Mouse (Mus musculus) testis, adult 2 months (tissue): ENCODE measurements around the gene C130032M10Rik. TPM values are rescaled to one million over a fixed set of nuclear protein-coding genes. Genes with fewer than 3 reads are reported as not detected.
"Not testable (repeated sequence)": the region's sequence is repeated elsewhere in the genome, so short reads cannot be mapped to it uniquely, and the experiment has no call there.

Source experiments
- H3K27ac ChIP-seq: fragments of 200-500 bp; 2 replicates; pipeline ENCODE4 v1.5.1; 2012; ENCODE audit warnings: low read depth, low read length; ENCODE audit not compliant: control insufficient read depth, insufficient read depth
- H3K27me3 ChIP-seq: fragments of 200-500 bp; 2 replicates; pipeline ENCODE4 v1.6.1; 2012; ENCODE audit warnings: mild to moderate bottlenecking, low read length, moderate library complexity; ENCODE audit not compliant: control insufficient read depth, insufficient read depth
- H3K36me3 ChIP-seq: fragments of 200-500 bp; 2 replicates; pipeline ENCODE4 v1.6.1; 2012; ENCODE audit warnings: mild to moderate bottlenecking, low read length; ENCODE audit not compliant: control insufficient read depth, insufficient read depth
- H3K4me1 ChIP-seq: fragments of 200-500 bp; 2 replicates; pipeline ENCODE4 v1.6.1; 2012; ENCODE audit warnings: low read length; ENCODE audit not compliant: control insufficient read depth, insufficient read depth
- H3K4me3 ChIP-seq: fragments of 200-500 bp; 2 replicates; pipeline ENCODE4 v1.5.1; 2012; ENCODE audit warnings: low read depth, mild to moderate bottlenecking, low read length, moderate library complexity, mixed read lengths; ENCODE audit not compliant: control insufficient read depth
- CTCF ChIP-seq: fragments of 200-500 bp; IDR thresholded peaks from 2 replicates; pipeline ENCODE4 v1.5.1; 2012; ENCODE audit warnings: low read depth, mild to moderate bottlenecking, inconsistent platforms, low read length, moderate library complexity; ENCODE audit not compliant: control insufficient read depth, insufficient read depth, insufficient replicate concordance
- POLR2A ChIP-seq: fragments of 200-500 bp; IDR thresholded peaks from 2 replicates; pipeline ENCODE4 v1.6.1; 2012; ENCODE audit warnings: low read depth, mild to moderate bottlenecking, inconsistent platforms, low read length, moderate library complexity; ENCODE audit not compliant: control insufficient read depth
- polyA plus RNA-seq: library from polyadenylated mRNA; depleted of rRNA; stranded (reverse); fragments of >200 nt; gene quantifications from 2 replicates; pipeline ENCODE4 v1.2.3, GENCODE M21; 2012

The C130032M10Rik gene
- polyA plus RNA-seq, 1 experiment, result not detected

DNA sequence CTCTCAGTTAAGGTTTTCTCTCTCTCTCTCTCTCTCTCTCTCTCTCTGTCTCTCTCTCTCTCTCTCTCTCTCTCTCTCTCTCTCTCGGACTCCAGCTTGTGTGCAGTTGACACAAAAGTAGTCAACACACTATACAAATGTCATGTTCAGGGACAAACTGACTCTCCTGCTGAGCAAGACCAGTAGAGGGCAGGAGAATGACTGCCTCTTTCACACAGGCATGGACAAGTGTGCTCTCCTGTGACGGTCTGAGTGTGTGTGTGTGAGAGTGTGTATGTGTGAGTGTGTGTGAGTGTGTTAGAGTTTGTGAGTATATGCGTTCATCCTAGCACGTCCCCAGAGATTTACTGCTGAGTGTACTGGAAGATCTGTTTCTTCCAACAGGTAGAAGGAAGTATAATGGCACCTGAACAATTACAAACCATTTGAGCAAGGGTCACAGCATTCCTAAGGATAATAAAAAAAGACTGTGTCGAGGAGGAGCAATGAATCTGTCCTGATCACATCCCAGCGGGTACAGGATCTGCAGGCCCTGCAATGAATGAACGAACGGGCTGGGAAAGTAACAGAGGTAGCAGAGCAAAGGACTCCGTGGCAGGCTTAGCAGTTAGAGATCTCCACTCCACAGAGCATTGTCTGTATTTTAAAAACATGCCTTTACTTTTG lies 3.4 kb downstream of the C130032M10Rik start:
- H3K27me3 ChIP-seq, result no peaks in the 10 kb centered on the region
- no peaks in the 10 kb centered on the region for H3K4me1 ChIP-seq
- no peak overlapping the region for H3K27ac ChIP-seq
- TF ChIP-seq CTCF (no peak), POLR2A (no peak)
- no peak overlapping the region for H3K4me3 ChIP-seq
- H3K36me3 ChIP-seq, result no peaks in the 10 kb centered on the region

DNA sequence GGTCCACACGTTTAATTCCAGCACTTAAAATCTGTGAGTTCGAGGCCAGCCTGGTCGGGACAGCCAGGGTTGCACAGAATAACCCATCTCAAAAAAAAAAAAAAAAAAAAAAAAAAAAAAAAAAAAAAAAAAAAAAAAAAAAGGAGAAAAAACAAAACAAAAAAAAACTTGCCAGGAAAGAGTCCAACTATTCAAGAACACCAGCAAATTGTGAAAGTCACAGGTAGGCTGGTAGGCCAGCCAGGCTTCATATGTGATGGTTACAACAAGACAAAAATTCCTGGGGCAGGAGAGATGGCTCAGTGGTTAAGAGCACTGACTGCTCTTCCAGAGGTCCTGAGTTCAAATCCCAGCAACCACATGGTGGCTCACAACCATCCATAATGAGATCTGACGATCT lies 5.0 kb downstream of the C130032M10Rik start:
- not testable (repeated sequence) for H3K27me3 ChIP-seq, H3K36me3 ChIP-seq, H3K4me1 ChIP-seq, H3K4me3 ChIP-seq, H3K27ac ChIP-seq

DNA sequence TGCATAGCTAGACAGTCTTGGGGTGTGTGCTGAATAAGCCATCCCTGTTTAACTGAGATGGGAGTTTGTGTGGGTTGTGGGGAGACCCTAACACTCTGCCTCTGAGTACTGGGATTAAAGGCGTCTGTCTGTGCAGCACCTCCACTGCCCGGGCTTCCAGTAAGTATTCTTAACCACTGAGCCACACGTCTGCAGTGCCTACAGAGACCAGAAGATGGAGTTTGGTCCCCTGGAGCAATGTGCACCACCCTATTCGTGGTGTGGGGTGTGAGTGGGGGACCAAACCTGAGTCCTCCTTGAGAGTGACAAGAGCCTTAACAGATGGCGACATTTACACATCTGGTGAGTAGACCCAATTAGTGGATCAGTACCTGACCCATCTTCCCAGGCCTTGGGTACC lies 6.5 kb downstream of the C130032M10Rik start:
- no peak for TF ChIP-seq CTCF
- no peak for TF ChIP-seq POLR2A
- no peaks in the 10 kb centered on the region for H3K27me3 ChIP-seq
- H3K4me3 ChIP-seq, result no peak overlapping the region
- no peaks in the 10 kb centered on the region for H3K36me3 ChIP-seq
- H3K27ac ChIP-seq, result no peak overlapping the region
- 0 out of 2 replicates have a peak, but pooled peaks cover under 1% of the 10 kb centered on the region for H3K4me1 ChIP-seq

DNA sequence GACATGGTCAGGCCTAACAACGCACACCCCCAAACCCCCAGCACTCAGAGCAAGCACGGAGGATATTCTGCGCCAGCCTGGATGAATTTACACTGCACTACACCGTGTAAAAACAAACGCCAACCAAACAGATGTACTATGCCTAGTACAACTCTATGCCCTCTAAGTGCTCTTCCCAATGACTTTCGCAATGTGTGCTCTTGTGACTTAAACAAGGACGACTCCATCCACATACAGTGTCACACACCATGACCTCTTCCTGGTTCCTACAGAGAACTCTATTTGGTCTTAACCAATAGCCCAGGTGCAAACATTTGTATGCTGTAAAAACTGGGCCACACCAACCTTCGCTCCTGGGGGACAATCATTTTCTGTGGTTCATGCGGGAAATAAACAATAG lies 7.0 kb downstream of the C130032M10Rik start:
- H3K36me3 ChIP-seq, result no peaks in the 10 kb centered on the region

DNA sequence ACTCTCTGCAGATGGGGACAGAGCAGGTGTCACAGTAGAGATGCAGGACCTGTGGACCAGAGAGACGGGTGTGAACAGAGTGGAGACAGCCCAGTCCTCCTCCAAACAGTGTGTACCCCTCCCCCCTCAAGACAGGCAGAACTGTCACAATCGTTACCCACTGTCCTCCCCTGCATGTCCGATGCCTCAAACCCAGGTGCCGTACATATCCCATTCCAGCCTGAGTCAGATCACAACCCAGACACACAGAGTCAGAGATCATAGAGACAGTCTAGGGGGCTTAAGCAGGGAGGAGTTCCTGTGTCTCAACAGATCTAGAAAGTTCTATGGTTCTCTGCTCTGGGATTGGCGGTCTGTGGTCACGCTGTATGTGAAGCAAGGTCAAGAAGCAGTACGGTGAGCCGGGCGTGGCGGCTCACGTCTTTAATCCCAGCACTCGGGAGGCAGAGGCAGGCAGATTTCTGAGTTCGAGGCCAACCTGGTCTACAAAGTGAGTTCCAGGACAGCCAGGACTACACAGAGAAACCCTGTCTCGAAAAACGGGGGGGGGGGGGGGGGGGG lies 9.7 kb downstream of the C130032M10Rik start:
- no peak for TF ChIP-seq POLR2A
- TF ChIP-seq CTCF, result no peak
- Histone ChIP-seq H3K27ac (no peak overlapping the region), H3K36me3 (no peaks in the 10 kb centered on the region), H3K27me3 (no peaks in the 10 kb centered on the region), H3K4me1 (0 out of 2 replicates have a peak, but pooled peaks cover 2% of the 10 kb centered on the region), H3K4me3 (no peak overlapping the region)

More for the DNA sequence above, 7.0 kb downstream of the C130032M10Rik start:
- no peaks in the 10 kb centered on the region for H3K27me3 ChIP-seq
- TF ChIP-seq POLR2A (no peak), CTCF (no peak)
- H3K4me3 ChIP-seq, result no peak overlapping the region
- 0 out of 2 replicates have a peak, but pooled peaks cover 2% of the 10 kb centered on the region for H3K4me1 ChIP-seq
- H3K27ac ChIP-seq, result no peak overlapping the region

DNA sequence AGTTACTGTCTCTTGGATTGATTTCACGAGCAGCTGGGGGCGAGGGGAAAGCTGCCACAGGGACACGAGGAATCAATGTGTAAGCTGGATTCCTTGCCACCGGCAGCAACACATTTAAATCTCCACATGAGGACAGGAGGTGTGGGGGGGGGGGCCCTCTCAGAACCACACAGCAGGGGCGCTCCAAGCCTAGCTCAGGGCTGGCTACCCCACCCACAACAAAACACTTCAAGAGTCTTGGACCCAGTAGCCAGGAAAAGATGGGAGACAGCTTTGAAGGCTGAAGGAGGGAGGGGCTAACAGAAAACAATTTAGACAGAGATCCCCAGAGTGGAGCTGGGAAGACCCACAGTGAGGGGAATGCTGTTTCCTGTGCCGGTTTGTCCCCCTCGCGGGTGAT lies 10.4 kb downstream of the C130032M10Rik start:
- Histone ChIP-seq H3K36me3 (no peaks in the 10 kb centered on the region), H3K4me1 (0 out of 2 replicates have a peak, but pooled peaks cover 2% of the 10 kb centered on the region), H3K4me3 (no peak overlapping the region)

DNA sequence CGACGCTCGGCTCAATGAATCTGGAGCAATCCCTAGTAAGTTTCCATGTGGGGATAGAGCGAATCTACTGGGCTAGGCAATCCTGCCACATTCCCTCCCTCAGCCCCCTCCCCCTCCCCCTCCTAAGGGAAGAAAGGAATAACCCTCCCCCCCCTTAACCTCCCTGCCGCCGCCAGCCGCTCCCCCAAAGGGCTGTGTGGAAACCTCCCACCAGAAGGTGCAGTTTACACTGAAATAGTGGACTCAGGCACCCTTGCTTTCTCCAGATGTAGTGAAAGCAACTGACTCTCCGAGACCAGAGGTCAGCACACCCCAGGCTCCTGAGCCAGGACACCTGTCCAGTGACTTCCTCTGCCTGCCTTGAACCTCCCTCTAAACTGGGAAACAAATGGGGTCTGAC lies 11.1 kb downstream of the C130032M10Rik start:
- no peak for TF ChIP-seq CTCF
- no peak for TF ChIP-seq POLR2A

More for the DNA sequence above, 10.4 kb downstream of the C130032M10Rik start:
- TF ChIP-seq CTCF (no peak), POLR2A (no peak)
- Histone ChIP-seq H3K27me3 (no peaks in the 10 kb centered on the region), H3K27ac (no peak overlapping the region)

DNA sequence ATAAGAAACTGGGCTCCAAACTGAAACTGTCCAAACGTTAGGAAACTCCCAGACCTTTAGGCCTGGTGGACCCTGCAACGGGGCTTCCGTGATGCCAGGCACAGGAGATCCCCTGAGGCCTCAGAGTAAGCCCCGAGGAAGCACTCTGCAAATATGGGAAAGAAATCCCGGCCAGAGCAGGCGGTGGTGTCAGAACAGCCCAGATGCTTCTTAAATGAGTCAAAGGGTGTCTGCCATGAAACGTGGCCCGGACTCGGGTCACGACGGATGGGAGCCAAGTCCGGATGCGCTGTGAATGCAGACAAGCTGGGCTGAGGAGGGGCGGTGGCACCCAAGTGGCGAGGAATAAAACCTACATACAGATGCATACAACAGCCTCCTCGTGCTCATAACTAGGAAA lies 11.6 kb downstream of the C130032M10Rik start:
- Histone ChIP-seq H3K36me3 (no peaks in the 10 kb centered on the region), H3K4me1 (0 out of 2 replicates have a peak, but pooled peaks cover 2% of the 10 kb centered on the region), H3K27me3 (no peaks in the 10 kb centered on the region), H3K27ac (no peak overlapping the region), H3K4me3 (no peak overlapping the region)
- TF ChIP-seq CTCF (no peak), POLR2A (no peak)

More for the DNA sequence above, 11.1 kb downstream of the C130032M10Rik start:
- Histone ChIP-seq H3K4me1 (0 out of 2 replicates have a peak, but pooled peaks cover 2% of the 10 kb centered on the region), H3K27ac (no peak overlapping the region), H3K4me3 (no peak overlapping the region), H3K36me3 (no peaks in the 10 kb centered on the region), H3K27me3 (no peaks in the 10 kb centered on the region)
